Mouse (Mus musculus): ENCODE measurements around the gene Mrpl48. TPM values are rescaled to one million over a fixed set of nuclear protein-coding genes. Genes with fewer than 3 reads are reported as not detected.
"Not testable (repeated sequence)": the region's sequence is repeated elsewhere in the genome, so short reads cannot be mapped to it uniquely, and the experiment has no call there.

The Mrpl48 gene
- total RNA-seq, 2 experiments from 2014 or later = 73.3 to 78.9 TPM

DNA sequence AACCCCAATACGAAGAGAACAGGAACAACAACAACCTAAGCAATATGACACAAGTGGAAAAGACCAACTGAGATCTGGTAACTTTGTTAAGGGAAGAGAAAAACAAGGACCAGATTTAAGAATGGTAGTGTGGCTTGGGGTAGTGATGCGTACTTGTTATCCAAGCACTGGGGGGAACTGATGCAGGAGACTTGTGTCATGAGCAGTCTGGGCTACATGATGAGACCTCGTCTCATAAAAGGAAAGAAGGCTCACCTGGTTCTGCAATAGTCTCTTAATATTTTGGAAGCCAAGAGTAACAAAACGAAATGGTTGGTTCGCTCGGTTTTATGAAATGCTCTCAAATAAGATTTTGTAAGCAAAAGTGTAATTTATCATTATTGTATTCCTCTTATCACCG, 25.9 kb downstream of the Mrpl48 start:
- TF ChIP-seq CTCF (IDR thresholded peaks at IDR 0.05) = no peak
- H3K27ac ChIP-seq = peak overlapping the region; percentile 99
- no peak for DNase-seq (ENCODE audit: extremely low spot score in 1 of 2, low spot score in 2 of 2)
- intact Hi-C loops (cut with DNase I) = loop anchor here (5.0 kb wide), 1 partner anchor 45 kb away; the partner anchor contains the start of gene Coa4
- H3K4me3 ChIP-seq = peak overlapping the region; percentile 63

DNA sequence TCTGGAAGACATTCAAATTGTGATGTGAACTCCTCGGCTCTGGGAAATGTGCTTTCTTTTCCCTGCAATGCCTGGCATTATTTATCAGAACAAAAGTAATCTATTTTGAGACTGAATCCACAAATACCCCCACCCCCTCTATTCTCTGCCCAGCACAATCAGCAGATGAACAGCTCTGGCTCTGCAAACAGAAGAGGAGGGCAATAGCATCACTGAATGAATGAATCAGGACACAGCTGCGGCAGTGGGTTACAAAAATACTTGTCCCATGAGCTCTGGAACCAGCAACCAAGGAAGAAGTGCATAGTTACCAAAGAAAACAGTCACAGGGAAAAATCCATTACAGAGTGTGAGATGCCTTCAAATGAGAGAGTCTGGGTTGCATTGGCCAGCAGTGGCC, 29.3 kb downstream of the Mrpl48 start:
- no peak for TF ChIP-seq CTCF (IDR thresholded peaks at IDR 0.05)
- peak in 1 of 2 experiments; percentile 22 for DNase-seq (ENCODE audit: extremely low spot score in 1 of 2, low spot score in 2 of 2)
- intact Hi-C loops (cut with DNase I) = no loop called here
- Histone ChIP-seq H3K27ac (peak overlapping the region; percentile 54; the same call in 1 of the 2 replicates), H3K4me3 (no peak overlapping the region)

DNA sequence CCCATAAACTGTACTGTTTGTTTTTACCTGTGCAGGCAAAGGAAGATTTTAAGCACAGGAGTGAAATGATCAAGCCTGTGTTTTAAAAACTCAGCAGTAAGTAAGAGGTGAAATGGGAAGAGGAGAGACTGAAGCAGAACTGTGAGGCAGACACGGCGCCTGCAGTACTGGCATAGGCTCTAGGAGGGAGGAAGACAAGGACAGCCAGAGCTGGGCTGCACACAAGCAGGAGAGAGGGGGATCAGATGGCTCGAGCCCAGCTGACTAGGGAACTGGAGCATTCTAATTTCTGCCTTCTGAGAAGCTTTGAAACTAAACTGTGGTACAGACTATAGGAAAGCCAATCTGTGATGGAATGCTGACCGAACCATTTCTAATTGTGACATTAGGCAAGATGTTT, 35.4 kb downstream of the Mrpl48 start:
- H3K4me3 ChIP-seq = no peak overlapping the region

DNA sequence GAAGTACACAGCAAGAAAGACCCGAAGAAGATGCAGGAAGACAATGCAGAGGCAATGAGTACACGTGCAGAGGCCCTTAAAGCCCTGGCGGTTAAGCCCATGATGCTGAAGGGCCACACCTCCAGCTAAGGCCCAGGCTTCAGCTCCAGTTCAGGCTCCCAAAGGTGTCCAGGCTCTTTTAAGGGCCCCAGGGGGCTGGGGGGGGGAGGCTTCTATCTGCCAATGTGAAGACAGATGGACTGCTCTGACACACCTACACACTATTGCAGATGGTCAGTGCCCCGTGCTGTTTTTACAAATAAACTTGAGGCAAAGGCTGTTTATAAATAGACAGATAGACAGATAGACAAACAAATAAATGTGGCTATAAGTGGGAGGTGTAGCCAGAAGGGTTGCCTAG, 36.0 kb downstream of the Mrpl48 start:
- intact Hi-C loops (cut with DNase I) = no loop called here
- Histone ChIP-seq H3K4me3 (no peak overlapping the region), H3K27ac (no peak overlapping the region)
- DNase-seq (ENCODE audit: extremely low spot score in 1 of 2, low spot score in 2 of 2) = no peak
- no peak for TF ChIP-seq CTCF (IDR thresholded peaks at IDR 0.05)

More for the DNA sequence above, 35.4 kb downstream of the Mrpl48 start:
- no peak overlapping the region for H3K27ac ChIP-seq
- intact Hi-C loops (cut with DNase I) = no loop called here
- no peak for DNase-seq (ENCODE audit: extremely low spot score in 1 of 2, low spot score in 2 of 2)
- no peak for TF ChIP-seq CTCF (IDR thresholded peaks at IDR 0.05)

DNA sequence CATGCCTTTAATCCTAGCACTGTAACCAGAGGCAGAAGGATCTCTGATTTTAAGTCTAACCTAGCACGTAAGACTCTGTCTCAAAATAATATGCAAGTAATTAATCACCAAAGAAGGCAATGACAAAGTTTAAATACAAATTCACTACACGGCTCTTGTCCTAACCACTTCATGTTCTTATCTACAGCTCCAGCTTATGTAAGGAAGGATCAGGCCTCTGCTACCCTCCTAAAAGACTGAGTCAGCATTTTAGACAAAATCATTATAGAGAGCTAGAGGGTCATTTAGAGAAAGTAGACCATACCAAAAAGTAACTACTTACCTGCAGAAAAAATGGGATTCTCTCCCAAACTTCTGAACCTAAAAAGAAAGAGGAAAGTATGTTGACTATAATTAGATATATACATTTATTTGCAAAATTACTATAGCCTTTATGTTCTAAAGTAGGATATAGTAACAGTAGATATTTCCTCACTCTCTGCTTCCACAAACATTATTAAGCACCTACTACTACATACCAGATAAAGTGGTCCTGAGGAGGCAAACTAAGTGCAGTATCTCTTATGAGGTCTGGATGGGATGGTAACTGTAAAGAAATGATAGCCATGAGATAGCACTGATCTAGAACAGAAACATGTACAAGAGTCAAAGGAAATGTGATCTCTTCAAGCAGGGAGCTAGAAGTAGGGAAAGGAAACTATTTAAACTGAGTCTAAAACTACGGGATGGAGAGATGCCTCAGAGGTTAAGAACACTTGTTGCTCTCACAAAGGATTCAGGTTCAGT, 37.0 kb downstream of the Mrpl48 start:
- Histone ChIP-seq H3K27ac (no peak overlapping the region), H3K4me3 (no peak overlapping the region)
- DNase-seq (ENCODE audit: extremely low spot score in 1 of 2, low spot score in 2 of 2) = no peak
- intact Hi-C loops (cut with DNase I) = no loop called here
- no peak for TF ChIP-seq CTCF (IDR thresholded peaks at IDR 0.05)

DNA sequence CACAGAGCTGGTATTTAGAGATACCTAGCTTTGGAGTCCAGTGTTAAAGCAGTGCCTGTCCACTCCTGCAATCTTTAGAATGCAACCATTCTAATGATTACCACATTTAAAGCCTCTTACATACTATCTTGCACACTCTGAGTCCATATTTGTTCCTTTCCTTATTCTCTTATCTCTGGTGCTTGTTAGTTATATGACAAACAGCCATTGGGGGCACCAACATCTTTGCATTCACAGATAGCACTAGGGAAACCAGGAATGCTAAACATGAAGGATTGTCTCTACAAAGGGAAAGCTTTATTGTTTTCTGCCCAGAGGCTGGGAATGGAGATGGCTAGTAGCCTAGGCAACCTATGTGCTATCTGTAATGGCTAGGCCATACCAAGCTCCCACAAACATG, 38.2 kb downstream of the Mrpl48 start:
- Histone ChIP-seq H3K4me3 (no peak overlapping the region), H3K27ac (no peak overlapping the region)
- TF ChIP-seq CTCF (IDR thresholded peaks at IDR 0.05) = no peak
- intact Hi-C loops (cut with DNase I) = no loop called here
- no peak for DNase-seq (ENCODE audit: extremely low spot score in 1 of 2, low spot score in 2 of 2)

DNA sequence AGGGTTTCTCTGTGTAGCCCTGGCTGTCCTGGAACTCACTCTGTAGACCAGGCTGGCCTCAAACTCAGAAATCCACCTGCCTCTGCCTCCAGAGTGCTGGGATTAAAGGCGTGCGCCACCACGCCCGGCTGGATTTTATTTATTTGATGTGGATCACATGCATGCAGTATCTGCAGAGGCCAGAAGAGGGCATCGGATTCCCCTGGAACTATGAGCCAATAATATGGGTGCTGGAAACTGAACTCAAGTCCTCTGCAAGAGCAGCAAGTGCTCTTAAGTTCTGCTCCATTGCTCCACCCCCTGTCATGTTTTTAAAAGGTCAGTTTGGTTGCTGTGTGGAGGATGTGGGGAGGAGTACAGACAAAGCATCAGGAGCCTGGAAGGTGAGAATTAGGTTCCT, 40.9 kb downstream of the Mrpl48 start:
- intact Hi-C loops (cut with DNase I); H3K27ac ChIP-seq; DNase-seq (ENCODE audit: extremely low spot score in 1 of 2, low spot score in 2 of 2): not testable (repeated sequence)

DNA sequence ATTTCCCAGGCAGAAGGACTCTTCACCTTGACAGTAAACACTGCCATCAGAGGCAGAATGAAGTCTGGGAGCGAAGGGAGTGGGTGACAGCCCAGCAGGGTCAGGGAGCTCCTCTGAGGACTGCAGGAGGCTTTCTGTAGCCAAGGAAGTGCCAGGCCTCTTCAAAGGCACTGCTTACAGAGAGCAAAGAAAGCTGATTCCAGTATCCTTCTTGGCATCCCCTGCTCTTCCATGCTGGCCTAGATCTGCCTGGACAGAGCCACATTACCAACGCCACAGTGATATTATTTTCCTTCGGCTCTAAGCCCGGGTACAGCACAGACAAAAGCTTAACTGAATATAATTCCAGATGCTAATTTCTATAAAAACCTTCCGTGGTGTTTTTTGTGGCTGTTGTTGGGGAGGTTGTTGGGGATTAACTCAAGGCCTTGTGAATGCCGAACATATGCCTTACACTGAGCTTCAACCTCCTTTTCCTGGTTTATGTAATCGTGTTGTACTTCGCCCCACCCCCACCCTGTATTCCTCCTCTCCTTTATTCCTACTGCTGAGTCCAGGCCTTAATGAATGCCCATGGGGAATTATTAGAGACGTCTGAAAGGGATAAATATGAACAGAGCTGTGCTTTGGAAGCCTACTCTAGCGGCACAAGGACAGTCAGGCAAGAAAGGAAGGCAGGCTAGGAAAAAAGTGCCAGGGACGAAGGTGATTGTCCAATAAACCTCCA, 46.1 kb downstream of the Mrpl48 start:
- Histone ChIP-seq H3K27ac (peak overlapping the region; percentile 65), H3K4me3 (no peak overlapping the region)
- TF ChIP-seq CTCF (IDR thresholded peaks at IDR 0.05) = no peak
- intact Hi-C loops (cut with DNase I) = no loop called here
- no peak for DNase-seq (ENCODE audit: extremely low spot score in 1 of 2, low spot score in 2 of 2)

More for the DNA sequence above, 40.9 kb downstream of the Mrpl48 start:
- not testable (repeated sequence) for H3K4me3 ChIP-seq

DNA sequence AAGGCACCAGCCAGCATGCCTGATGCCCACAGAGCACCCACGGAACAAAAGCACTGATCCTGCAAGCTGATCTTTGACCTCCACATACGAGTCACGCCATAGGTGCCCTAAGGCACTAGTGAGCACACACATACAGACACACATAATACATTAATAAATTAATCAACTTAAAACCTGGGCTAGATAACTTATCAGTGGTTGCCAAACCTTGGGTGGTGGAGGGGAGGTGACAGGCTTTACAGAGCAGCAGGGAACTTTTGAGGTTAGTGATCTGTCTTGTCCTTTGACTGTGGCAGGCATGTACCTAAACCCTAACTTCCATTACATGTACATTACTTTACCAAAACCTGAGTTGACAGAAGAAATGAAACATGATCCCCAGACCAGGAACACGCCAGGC, 48.8 kb downstream of the Mrpl48 start:
- TF ChIP-seq CTCF (IDR thresholded peaks at IDR 0.05) = no peak
- Histone ChIP-seq H3K4me3 (no peak overlapping the region), H3K27ac (no peak overlapping the region)
- intact Hi-C loops (cut with DNase I) = loop anchor here (5.0 kb wide), 1 partner anchor 48 kb away; the partner anchor contains the start of genes Mrpl48 and Rab6a
- no peak for DNase-seq (ENCODE audit: extremely low spot score in 1 of 2, low spot score in 2 of 2)

DNA sequence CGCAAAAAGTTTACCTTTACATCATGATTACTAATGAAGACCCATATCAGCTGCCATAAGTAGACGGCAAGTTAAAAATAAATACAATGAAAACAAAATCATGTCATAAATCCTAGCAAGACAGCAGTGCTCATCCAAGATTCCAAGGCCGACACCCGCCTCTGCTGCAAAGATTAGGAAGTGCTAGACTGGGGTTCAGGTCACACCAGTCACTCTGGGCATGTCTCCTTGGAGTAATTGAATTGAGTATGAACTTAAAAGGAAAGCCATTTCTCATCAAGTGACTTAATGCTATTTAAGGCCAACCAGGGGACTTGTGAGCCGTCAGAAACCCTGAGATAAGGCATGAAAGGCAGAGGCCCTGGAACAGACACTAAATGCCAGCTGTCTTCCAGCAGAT, 50.9 kb downstream of the Mrpl48 start:
- Histone ChIP-seq H3K4me3 (no peak overlapping the region), H3K27ac (peak overlapping the region; percentile 95; the same call in 1 of the 2 replicates)
- intact Hi-C loops (cut with DNase I) = loop anchor here (5.0 kb wide), 1 partner anchor 50 kb away; the partner anchor contains the start of genes Mrpl48 and Rab6a
- no peak for TF ChIP-seq CTCF (IDR thresholded peaks at IDR 0.05)
- no peak for DNase-seq (ENCODE audit: extremely low spot score in 1 of 2, low spot score in 2 of 2)

DNA sequence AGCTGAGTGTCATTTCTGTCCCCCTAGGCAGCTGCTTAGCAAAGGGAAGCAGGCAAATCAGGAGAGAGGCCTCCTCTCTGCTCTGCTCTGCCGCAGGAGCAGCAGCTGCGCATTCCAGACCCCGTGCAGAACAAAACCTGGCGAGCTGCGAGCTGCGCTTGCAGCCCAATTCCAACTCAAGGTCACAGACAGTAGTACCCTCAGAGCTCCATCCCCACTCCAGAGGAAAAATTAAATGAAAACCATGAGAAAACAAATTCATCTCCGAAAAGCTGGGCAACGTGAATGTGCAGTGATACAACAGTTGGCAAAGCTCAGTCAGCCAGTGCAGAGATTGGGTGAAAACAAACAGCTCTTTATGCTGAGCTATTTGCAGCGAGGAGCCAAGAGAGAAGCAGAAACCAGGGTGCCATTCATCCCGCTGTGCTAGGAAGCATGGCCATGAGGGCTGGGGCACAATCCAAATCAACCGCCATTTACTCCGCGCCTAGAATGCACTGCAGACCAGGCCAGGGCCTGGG, 52.6 kb downstream of the Mrpl48 start:
- intact Hi-C loops (cut with DNase I) = loop anchor here (5.0 kb wide), 1 partner anchor 52 kb away; the partner anchor contains the start of genes Mrpl48 and Rab6a
- H3K4me3 ChIP-seq = no peak overlapping the region
- H3K27ac ChIP-seq = peak overlapping the region; percentile 95
- no peak for TF ChIP-seq CTCF (IDR thresholded peaks at IDR 0.05)
- peak; percentile 44 to 57 for DNase-seq (ENCODE audit: extremely low spot score in 1 of 2, low spot score in 2 of 2)

DNA sequence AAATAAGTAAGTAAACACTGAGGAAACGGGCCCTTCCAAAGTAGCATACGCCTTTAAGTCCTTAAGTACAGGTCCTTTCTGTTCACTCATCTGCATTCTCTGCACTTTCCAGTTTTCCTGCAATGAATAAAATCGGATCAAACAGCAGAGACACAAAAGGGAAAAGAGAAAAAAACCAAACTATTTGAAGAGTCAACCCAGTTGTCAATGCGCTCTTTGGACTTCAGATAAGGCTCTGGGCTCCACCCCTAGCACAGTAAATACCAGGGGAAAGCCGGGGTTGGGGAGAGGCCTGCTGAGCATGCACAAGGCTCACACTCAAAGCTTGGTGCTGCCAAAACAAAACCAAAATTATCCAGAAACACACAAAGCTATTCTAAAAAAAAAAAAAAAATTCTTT, 53.2 kb downstream of the Mrpl48 start:
- DNase-seq (ENCODE audit: extremely low spot score in 1 of 2, low spot score in 2 of 2) = no peak
- Histone ChIP-seq H3K27ac (peak overlapping the region; percentile 95), H3K4me3 (no peak overlapping the region)
- intact Hi-C loops (cut with DNase I) = loop anchor here (5.0 kb wide), 1 partner anchor 52 kb away; the partner anchor contains the start of genes Mrpl48 and Rab6a
- no peak for TF ChIP-seq CTCF (IDR thresholded peaks at IDR 0.05)

All from left cerebral cortex, adult 2 months (tissue).